Mouse (Mus musculus): Measurements from ENCODE around the gene Pip4k2c. TPM values are rescaled to one million over a fixed set of nuclear protein-coding genes. Genes with fewer than 3 reads are reported as not detected.
"Not testable (repeated sequence)": the region's sequence is repeated elsewhere in the genome, so short reads cannot be mapped to it uniquely, and the experiment has no call there.

The Pip4k2c gene
- polyA plus RNA-seq, 1 experiment, result 16.2 TPM

DNA sequence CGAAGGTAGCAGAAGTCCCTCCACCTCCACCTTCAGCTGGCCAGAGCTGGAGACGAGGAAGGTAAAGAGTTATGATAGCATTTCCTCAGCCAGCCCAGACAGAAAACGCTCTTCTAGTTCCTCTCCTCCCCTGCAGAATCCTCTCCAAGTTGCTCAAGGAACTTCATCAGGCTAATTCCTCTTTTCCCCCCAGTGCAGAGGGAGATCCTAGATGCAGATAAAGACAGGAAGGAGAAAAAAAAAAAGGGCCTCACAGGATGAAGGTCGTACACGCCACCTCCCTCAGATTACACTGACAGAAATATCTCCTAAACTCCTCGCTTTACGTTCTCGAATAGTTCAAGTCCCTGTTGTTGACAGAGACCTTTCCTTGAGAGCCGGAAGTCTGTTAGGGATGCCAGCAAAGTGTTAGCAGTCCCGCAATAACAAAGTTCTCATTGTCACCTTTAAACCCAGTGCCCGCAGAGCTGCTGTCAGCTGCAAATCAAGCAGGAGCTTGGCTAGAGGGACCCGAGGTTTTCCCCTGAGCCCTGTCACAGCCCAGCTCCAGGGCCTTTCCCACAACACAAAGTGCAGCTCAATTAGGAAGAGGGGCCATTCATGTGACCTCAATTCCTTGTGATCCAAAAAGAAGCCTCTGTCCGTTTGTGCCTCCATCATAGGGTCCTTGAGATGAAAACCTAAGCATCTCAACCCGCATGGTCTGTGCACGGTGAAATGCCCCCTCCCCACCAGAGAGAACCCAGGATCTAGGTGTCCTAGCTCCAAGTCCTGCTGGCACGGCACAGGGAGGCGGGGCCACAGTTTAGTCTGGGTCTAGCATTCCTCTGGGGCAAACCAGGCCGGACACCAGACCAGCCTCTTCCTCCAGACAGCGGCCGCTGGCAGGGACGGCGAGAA is 16.7 kb downstream of the Pip4k2c start:
- Histone ChIP-seq H3K4me1 (ENCODE audit: control insufficient read depth, insufficient read depth, low read length) (peaks cover 34% of the 10 kb centered on the region), H3K27me3 (ENCODE audit: control insufficient read depth, insufficient read depth, low read length) (no peaks in the 10 kb centered on the region), H3K36me3 (ENCODE audit: control insufficient read depth, insufficient read depth, low read length) (peaks cover 2% of the 10 kb centered on the region; the same call in 1 of the 2 replicates), H3K4me3 (ENCODE audit: control insufficient read depth, low read depth, low read length) (peak overlapping the region; percentile 95), H3K27ac (ENCODE audit: control insufficient read depth, insufficient read depth, low read depth, low read length) (peak overlapping the region; percentile 86)
- peak; percentile 47 for TF ChIP-seq POLR2A (IDR thresholded peaks at IDR 0.05; ENCODE audit: control insufficient read depth, low read depth, low read length)
- no peak for TF ChIP-seq CTCF (IDR thresholded peaks at IDR 0.05; ENCODE audit: control insufficient read depth, insufficient read depth, insufficient replicate concordance, low read depth, low read length)

DNA sequence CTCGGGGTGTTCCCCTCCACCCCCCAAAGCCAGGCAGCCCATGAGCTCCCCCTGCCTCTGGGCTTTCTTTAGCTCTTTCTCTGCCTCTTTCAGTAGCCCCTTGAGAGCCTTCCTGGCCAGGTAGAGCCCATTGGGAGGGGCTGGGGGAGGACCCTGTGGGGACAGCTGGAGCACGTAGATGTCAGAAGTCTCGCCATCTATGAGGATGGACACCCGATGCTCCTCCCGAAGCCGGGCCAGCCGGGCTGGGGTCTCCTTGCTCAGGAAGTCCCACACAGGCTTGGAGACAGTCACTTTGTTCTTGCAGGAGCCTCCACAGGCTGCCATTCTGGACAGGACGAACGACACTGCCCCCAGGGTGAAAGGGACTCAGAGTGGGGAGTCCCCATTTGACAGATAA is 18.4 kb downstream of the Pip4k2c start:
- H3K4me3 ChIP-seq (ENCODE audit: control insufficient read depth, low read depth, low read length), result no peak overlapping the region
- H3K27me3 ChIP-seq (ENCODE audit: control insufficient read depth, insufficient read depth, low read length), result no peaks in the 10 kb centered on the region
- H3K27ac ChIP-seq (ENCODE audit: control insufficient read depth, insufficient read depth, low read depth, low read length), result no peak overlapping the region
- TF ChIP-seq POLR2A (IDR thresholded peaks at IDR 0.05; ENCODE audit: control insufficient read depth, low read depth, low read length) (no peak), CTCF (IDR thresholded peaks at IDR 0.05; ENCODE audit: control insufficient read depth, insufficient read depth, insufficient replicate concordance, low read depth, low read length) (no peak)
- no peaks in the 10 kb centered on the region; the same call in 1 of the 2 replicates for H3K36me3 ChIP-seq (ENCODE audit: control insufficient read depth, insufficient read depth, low read length)
- peaks cover 42% of the 10 kb centered on the region for H3K4me1 ChIP-seq (ENCODE audit: control insufficient read depth, insufficient read depth, low read length)

DNA sequence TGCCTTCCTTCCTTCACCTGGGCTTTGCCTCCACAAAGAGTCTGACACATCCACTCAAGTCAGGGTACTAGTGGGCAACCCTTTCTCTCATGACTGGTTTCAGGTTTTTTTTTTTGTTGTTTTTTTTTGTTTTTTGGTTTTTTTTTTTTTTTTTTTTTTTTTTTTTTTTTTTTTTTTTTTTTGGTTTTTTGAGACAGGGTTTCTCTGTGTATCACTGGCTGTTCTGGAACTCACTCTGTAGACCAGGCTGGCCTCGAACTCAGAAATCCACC is 19.4 kb downstream of the Pip4k2c start:
- not testable (repeated sequence) for H3K4me3 ChIP-seq (ENCODE audit: control insufficient read depth, low read depth, low read length); H3K27me3 ChIP-seq (ENCODE audit: control insufficient read depth, insufficient read depth, low read length); H3K36me3 ChIP-seq (ENCODE audit: control insufficient read depth, insufficient read depth, low read length); H3K27ac ChIP-seq (ENCODE audit: control insufficient read depth, insufficient read depth, low read depth, low read length)
- peaks cover 42% of the 10 kb centered on the region for H3K4me1 ChIP-seq (ENCODE audit: control insufficient read depth, insufficient read depth, low read length)

DNA sequence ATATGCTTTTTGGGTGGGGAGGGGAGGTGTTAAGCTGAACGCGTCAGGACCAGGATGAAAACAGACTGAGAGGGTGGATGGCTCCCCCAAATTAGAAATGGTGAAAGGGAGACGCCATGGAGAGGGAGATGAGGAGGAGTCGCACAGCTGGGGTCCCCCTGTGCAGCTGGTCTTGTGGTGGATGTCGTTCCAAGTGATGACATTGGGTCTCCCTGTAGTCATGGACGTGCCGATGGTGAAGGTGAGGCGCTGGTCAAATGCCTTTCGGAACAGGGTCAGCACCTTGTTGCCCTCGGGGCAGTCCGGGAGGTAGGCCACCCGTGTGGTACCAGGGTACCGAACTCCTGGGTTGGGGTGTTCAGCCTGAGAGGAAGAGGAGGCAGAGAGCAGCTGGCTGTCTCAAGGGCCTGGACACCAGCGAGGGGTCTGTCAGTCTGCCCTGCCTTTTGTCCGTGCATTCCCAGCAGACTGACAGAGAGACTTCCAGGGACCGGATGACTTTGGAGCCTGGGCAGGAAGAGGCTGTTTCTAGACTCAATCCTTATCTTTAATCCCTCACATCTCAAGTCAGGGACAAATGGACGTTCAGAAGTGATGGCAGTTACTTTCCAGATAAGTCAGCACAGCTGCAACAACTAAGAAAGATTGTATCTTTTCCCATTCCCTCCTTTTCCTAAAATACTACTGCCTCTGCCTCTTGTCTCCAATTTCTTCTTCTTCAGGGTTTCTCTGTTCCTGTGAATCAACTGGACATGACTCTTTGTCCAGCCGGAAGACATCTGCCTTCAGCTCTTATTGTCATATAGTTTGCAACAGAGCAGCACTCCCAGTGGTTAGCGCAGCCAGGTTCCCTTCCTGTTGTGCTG is 20.0 kb downstream of the Pip4k2c start:
- TF ChIP-seq CTCF (IDR thresholded peaks at IDR 0.05; ENCODE audit: control insufficient read depth, insufficient read depth, insufficient replicate concordance, low read depth, low read length), result no peak
- TF ChIP-seq POLR2A (IDR thresholded peaks at IDR 0.05; ENCODE audit: control insufficient read depth, low read depth, low read length), result no peak
- Histone ChIP-seq H3K27ac (ENCODE audit: control insufficient read depth, insufficient read depth, low read depth, low read length) (peak overlapping the region; percentile 16; the same call in 1 of the 2 replicates), H3K27me3 (ENCODE audit: control insufficient read depth, insufficient read depth, low read length) (no peaks in the 10 kb centered on the region), H3K36me3 (ENCODE audit: control insufficient read depth, insufficient read depth, low read length) (no peaks in the 10 kb centered on the region; the same call in 1 of the 2 replicates), H3K4me3 (ENCODE audit: control insufficient read depth, low read depth, low read length) (no peak overlapping the region), H3K4me1 (ENCODE audit: control insufficient read depth, insufficient read depth, low read length) (peaks cover 38% of the 10 kb centered on the region)

DNA sequence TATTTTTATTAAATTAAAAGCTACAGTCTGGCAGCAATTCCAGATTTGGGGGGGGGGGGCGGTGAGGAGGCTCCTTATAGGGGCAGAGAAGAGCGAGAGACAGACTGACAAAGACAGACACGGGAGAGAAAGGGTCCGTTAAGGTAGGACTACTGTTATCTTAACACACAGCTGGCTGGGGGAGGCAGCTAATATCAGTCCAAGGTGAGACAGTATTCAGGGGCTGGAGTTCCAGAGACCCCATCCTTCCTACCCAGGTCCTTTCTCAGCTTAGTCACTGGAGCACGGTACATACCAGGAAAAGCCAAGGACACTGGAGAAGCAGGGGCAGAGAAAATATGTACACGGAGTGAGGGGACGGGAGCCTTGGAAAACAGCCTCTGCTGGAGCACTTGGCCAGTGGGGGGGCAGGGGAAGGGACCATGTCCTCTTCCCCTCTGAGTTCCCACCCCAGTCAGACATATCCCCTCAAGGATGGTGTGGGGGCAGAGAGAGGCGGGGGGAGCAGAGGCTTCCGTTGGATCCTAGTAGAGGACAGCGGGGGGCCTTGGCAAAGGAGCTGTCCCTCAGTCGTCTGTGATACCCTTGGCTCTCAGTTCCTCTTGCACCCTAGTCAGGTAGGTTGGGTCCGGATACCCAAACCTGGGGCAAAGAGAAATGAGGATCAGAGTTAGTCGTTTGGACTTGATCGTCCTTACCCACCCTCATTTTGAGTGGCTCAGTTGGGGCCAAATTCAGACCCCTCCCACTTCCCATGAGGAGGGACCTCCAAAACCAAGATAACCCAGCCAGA is 20.8 kb downstream of the Pip4k2c start:
- H3K27ac ChIP-seq (ENCODE audit: control insufficient read depth, insufficient read depth, low read depth, low read length), result peak overlapping the region; percentile 56
- H3K36me3 ChIP-seq (ENCODE audit: control insufficient read depth, insufficient read depth, low read length), result no peaks in the 10 kb centered on the region; the same call in 1 of the 2 replicates
- H3K4me1 ChIP-seq (ENCODE audit: control insufficient read depth, insufficient read depth, low read length), result peaks cover 34% of the 10 kb centered on the region
- TF ChIP-seq CTCF (IDR thresholded peaks at IDR 0.05; ENCODE audit: control insufficient read depth, insufficient read depth, insufficient replicate concordance, low read depth, low read length) (no peak), POLR2A (IDR thresholded peaks at IDR 0.05; ENCODE audit: control insufficient read depth, low read depth, low read length) (no peak)
- no peaks in the 10 kb centered on the region for H3K27me3 ChIP-seq (ENCODE audit: control insufficient read depth, insufficient read depth, low read length)
- no peak overlapping the region for H3K4me3 ChIP-seq (ENCODE audit: control insufficient read depth, low read depth, low read length)

DNA sequence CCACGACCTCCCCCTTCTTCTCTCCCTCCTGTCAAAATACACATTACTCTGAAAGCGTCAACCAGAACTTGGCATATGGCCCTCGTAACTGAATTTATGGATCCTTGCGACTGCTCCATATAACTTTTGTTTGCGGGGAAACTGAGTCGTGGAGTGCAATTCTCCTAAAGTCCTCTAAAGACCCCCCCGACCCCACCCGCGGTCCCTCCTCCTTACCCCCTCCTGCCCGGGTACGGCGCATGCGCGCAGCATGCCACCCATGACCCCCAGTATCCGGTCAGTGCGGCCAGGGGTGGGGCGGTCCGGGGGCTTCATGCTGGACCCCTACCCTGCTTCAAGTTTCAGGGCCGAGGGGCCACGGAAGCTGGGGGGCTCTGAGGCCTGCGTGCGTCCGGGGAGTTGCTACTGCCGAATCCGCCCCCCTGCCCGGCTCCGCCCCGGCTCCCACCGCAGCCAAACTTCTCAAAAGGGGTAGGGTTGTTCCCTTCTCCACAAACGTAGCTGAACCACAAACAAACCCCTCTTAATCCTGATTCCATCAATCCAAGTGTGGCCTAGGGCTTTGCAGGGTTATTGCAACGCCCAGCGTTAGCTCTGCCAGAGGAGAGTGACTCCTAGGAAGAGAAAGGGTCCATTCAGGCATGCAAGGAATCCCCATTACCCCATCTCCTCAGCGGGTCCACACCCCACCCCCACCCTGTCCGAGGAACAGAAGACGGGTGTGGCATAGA is 21.6 kb downstream of the Pip4k2c start, which contains the start of gene Arhgef25:
Arhgef25 (minus strand) TSS at position 433 of the 731 bp plus-strand sequence.
- no peak for TF ChIP-seq POLR2A (IDR thresholded peaks at IDR 0.05; ENCODE audit: control insufficient read depth, low read depth, low read length)
- no peaks in the 10 kb centered on the region; the same call in 1 of the 2 replicates for H3K36me3 ChIP-seq (ENCODE audit: control insufficient read depth, insufficient read depth, low read length)
- H3K4me3 ChIP-seq (ENCODE audit: control insufficient read depth, low read depth, low read length), result peak within 1 kb of the TSS; percentile 85
- no peaks in the 10 kb centered on the region for H3K27me3 ChIP-seq (ENCODE audit: control insufficient read depth, insufficient read depth, low read length)
- H3K4me1 ChIP-seq (ENCODE audit: control insufficient read depth, insufficient read depth, low read length), result peaks cover 31% of the 10 kb centered on the region
- H3K27ac ChIP-seq (ENCODE audit: control insufficient read depth, insufficient read depth, low read depth, low read length), result peak within 1 kb of the TSS; percentile 76

Measured in testis, adult 2 months (tissue).